Mouse (Mus musculus) olfactory bulb, adult 2 months (tissue): ENCODE results near the gene Tmem86b.

Experiments
- CTCF ChIP-seq: fragments of 200-500 bp; IDR thresholded peaks from 2 replicates; pipeline ENCODE4 v1.5.1; 2012; ENCODE audit warnings: low read depth, mild to moderate bottlenecking, low read length, moderate library complexity; ENCODE audit not compliant: insufficient read depth
- POLR2A ChIP-seq: fragments of 200-500 bp; IDR thresholded peaks from 2 replicates; pipeline ENCODE4 v1.6.1; 2012; ENCODE audit warnings: mild to moderate bottlenecking, low read depth, low read length, moderate library complexity; ENCODE audit not compliant: insufficient read depth

DNA sequence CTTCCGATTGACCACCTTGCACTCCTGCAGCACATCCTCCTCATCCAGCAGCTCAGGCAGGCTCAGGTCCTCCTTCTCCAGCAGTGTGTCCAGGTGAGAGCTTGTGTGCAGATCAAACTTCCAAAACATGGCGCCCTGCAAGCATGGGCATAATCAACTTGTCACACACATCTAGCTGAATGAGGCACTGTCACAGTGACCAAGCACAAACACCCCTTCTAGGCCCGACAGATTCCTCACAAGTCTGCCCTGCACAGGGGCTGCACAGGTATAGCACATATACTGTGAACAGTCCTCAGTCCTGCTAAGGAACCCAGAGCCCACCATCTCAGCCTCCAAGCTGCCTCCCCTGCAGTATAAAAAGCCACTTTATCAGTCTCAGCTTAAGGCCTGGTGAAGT lies 15.6 kb upstream of the Tmem86b start:
- no peak for TF ChIP-seq CTCF
- no peak for TF ChIP-seq POLR2A
